Mouse (Mus musculus): ENCODE data around the gene Lemd2.

GRCm38 (mm10) chr17:27196206-27196605 is 8.1 kb downstream of the Lemd2 start:
- TF ChIP-seq CTCF (IDR thresholded peaks at IDR 0.05; ENCODE audit: extremely low read depth, insufficient read length, insufficient replicate concordance, low read depth, low read length): no peak
- no peak for TF ChIP-seq POLR2A (IDR thresholded peaks at IDR 0.05; ENCODE audit: low read depth, low read length)

Measured in small intestine, adult 2 months (tissue).